Mouse (Mus musculus): ENCODE measurements around the gene Ift122. TPM values are rescaled to one million over a fixed set of nuclear protein-coding genes. Genes with fewer than 3 reads are reported as not detected.

Ift122 gene
- polyA plus RNA-seq, 1 experiment from 2014 or later: 16.9 TPM

GRCm38 (mm10) chr6:115906871-115907270 lies 53.6 kb downstream of the Ift122 start:
- no peak overlapping the region for H3K9ac ChIP-seq (ENCODE audit: low read length)
- no peaks in the 10 kb centered on the region for H3K27me3 ChIP-seq (replicated peaks; ENCODE audit: control insufficient read depth, insufficient read depth, low read length)
- no peaks in the 10 kb centered on the region for H3K4me1 ChIP-seq (ENCODE audit: control insufficient read depth, insufficient read depth, low read length)
- no peak for DNase-seq (ENCODE audit: low spot score)
- WGBS: 90% methylated on average over 2 of the region's 2 CpGs
- H3K9me3 ChIP-seq (replicated peaks; ENCODE audit: control insufficient read depth, low read length): no peaks in the 10 kb centered on the region
- no peak overlapping the region for H3K4me3 ChIP-seq (ENCODE audit: low read depth, low read length)
- ATAC-seq: no peak
- H3K36me3 ChIP-seq (ENCODE audit: control insufficient read depth, insufficient read depth, low read length): peaks cover 13% of the 10 kb centered on the region; the same call in 1 of the 2 replicates
- H3K4me2 ChIP-seq (ENCODE audit: low read length): no peak overlapping the region
- H3K27ac ChIP-seq (ENCODE audit: low read depth, low read length): no peak overlapping the region

GRCm38 (mm10) chr6:115908421-115908982 lies 55.2 kb downstream of the Ift122 start:
- Histone ChIP-seq H3K36me3 (ENCODE audit: control insufficient read depth, insufficient read depth, low read length) (peaks cover 13% of the 10 kb centered on the region; the same call in 1 of the 2 replicates), H3K9ac (ENCODE audit: low read length) (no peak overlapping the region), H3K27ac (ENCODE audit: low read depth, low read length) (no peak overlapping the region), H3K4me2 (ENCODE audit: low read length) (no peak overlapping the region), H3K4me3 (ENCODE audit: low read depth, low read length) (no peak overlapping the region), H3K9me3 (replicated peaks; ENCODE audit: control insufficient read depth, low read length) (no peaks in the 10 kb centered on the region), H3K4me1 (ENCODE audit: control insufficient read depth, insufficient read depth, low read length) (peaks cover 5% of the 10 kb centered on the region), H3K27me3 (replicated peaks; ENCODE audit: control insufficient read depth, insufficient read depth, low read length) (no peaks in the 10 kb centered on the region)
- WGBS: 41% methylated on average over 6 of the region's 6 CpGs
- ATAC-seq (no peak), DNase-seq (ENCODE audit: low spot score) (no peak)

- WGBS: 67% methylated on average over 3 of the region's 3 CpGs
- no peak overlapping the region for H3K4me2 ChIP-seq (ENCODE audit: low read length)
- H3K4me1 ChIP-seq (ENCODE audit: control insufficient read depth, insufficient read depth, low read length): peaks cover 10% of the 10 kb centered on the region
- no peak overlapping the region for H3K9ac ChIP-seq (ENCODE audit: low read length)
- ATAC-seq: no peak
- H3K9me3 ChIP-seq (replicated peaks; ENCODE audit: control insufficient read depth, low read length): no peaks in the 10 kb centered on the region
- no peak overlapping the region for H3K27ac ChIP-seq (ENCODE audit: low read depth, low read length)
- H3K36me3 ChIP-seq (ENCODE audit: control insufficient read depth, insufficient read depth, low read length): peaks cover 13% of the 10 kb centered on the region; the same call in 1 of the 2 replicates
- no peaks in the 10 kb centered on the region for H3K27me3 ChIP-seq (replicated peaks; ENCODE audit: control insufficient read depth, insufficient read depth, low read length)
- no peak for DNase-seq (ENCODE audit: low spot score)
- no peak overlapping the region for H3K4me3 ChIP-seq (ENCODE audit: low read depth, low read length)
Observed at GRCm38 (mm10) chr6:115909052-115909451, 55.8 kb downstream of the Ift122 start.

GRCm38 (mm10) chr6:115909940-115910339 lies 56.7 kb downstream of the Ift122 start:
- DNase-seq (ENCODE audit: low spot score) (no peak), ATAC-seq (no peak)
- Histone ChIP-seq H3K36me3 (ENCODE audit: control insufficient read depth, insufficient read depth, low read length) (peaks cover 13% of the 10 kb centered on the region; the same call in 1 of the 2 replicates), H3K27me3 (replicated peaks; ENCODE audit: control insufficient read depth, insufficient read depth, low read length) (no peaks in the 10 kb centered on the region), H3K4me2 (ENCODE audit: low read length) (no peak overlapping the region), H3K27ac (ENCODE audit: low read depth, low read length) (no peak overlapping the region), H3K9ac (ENCODE audit: low read length) (no peak overlapping the region), H3K4me1 (ENCODE audit: control insufficient read depth, insufficient read depth, low read length) (peaks cover 19% of the 10 kb centered on the region), H3K9me3 (replicated peaks; ENCODE audit: control insufficient read depth, low read length) (no peaks in the 10 kb centered on the region), H3K4me3 (ENCODE audit: low read depth, low read length) (no peak overlapping the region)
- 79% methylated on average over 8 of the region's 8 CpGs for WGBS

GRCm38 (mm10) chr6:115911763-115912162 lies 58.5 kb downstream of the Ift122 start:
- 90% methylated on average over 6 of the region's 6 CpGs for WGBS
- ATAC-seq (no peak), DNase-seq (ENCODE audit: low spot score) (no peak)
- no peak overlapping the region for H3K9ac ChIP-seq (ENCODE audit: low read length)
- H3K27me3 ChIP-seq (replicated peaks; ENCODE audit: control insufficient read depth, insufficient read depth, low read length): no peaks in the 10 kb centered on the region
- H3K4me2 ChIP-seq (ENCODE audit: low read length): no peak overlapping the region
- no peak overlapping the region for H3K27ac ChIP-seq (ENCODE audit: low read depth, low read length)
- no peaks in the 10 kb centered on the region for H3K9me3 ChIP-seq (replicated peaks; ENCODE audit: control insufficient read depth, low read length)
- H3K4me3 ChIP-seq (ENCODE audit: low read depth, low read length): no peak overlapping the region
- H3K4me1 ChIP-seq (ENCODE audit: control insufficient read depth, insufficient read depth, low read length): peaks cover 30% of the 10 kb centered on the region
- peaks cover 10% of the 10 kb centered on the region; the same call in 1 of the 2 replicates for H3K36me3 ChIP-seq (ENCODE audit: control insufficient read depth, insufficient read depth, low read length)

- WGBS: 48% methylated on average over 10 of the region's 10 CpGs
- peak; percentile 40; the same call in 1 of the 2 replicates for ATAC-seq
- Histone ChIP-seq H3K4me1 (ENCODE audit: control insufficient read depth, insufficient read depth, low read length) (peaks cover 30% of the 10 kb centered on the region), H3K4me2 (ENCODE audit: low read length) (no peak overlapping the region), H3K27ac (ENCODE audit: low read depth, low read length) (peak overlapping the region; percentile 81), H3K9me3 (replicated peaks; ENCODE audit: control insufficient read depth, low read length) (no peaks in the 10 kb centered on the region), H3K36me3 (ENCODE audit: control insufficient read depth, insufficient read depth, low read length) (peaks cover 5% of the 10 kb centered on the region), H3K4me3 (ENCODE audit: low read depth, low read length) (no peak overlapping the region), H3K9ac (ENCODE audit: low read length) (no peak overlapping the region), H3K27me3 (replicated peaks; ENCODE audit: control insufficient read depth, insufficient read depth, low read length) (no peaks in the 10 kb centered on the region)
- DNase-seq (ENCODE audit: low spot score): peak; percentile 58
Observed at GRCm38 (mm10) chr6:115913482-115913881, 60.2 kb downstream of the Ift122 start.

GRCm38 (mm10) chr6:115914511-115915202 lies 61.4 kb downstream of the Ift122 start:
- Histone ChIP-seq H3K9ac (ENCODE audit: low read length) (peak overlapping the region; percentile 9), H3K27ac (ENCODE audit: low read depth, low read length) (peak overlapping the region; percentile 81), H3K27me3 (replicated peaks; ENCODE audit: control insufficient read depth, insufficient read depth, low read length) (no peaks in the 10 kb centered on the region), H3K9me3 (replicated peaks; ENCODE audit: control insufficient read depth, low read length) (no peaks in the 10 kb centered on the region), H3K4me2 (ENCODE audit: low read length) (peak overlapping the region; percentile 8; the same call in 1 of the 2 replicates), H3K4me1 (ENCODE audit: control insufficient read depth, insufficient read depth, low read length) (peaks cover 30% of the 10 kb centered on the region), H3K36me3 (ENCODE audit: control insufficient read depth, insufficient read depth, low read length) (peaks cover 5% of the 10 kb centered on the region), H3K4me3 (ENCODE audit: low read depth, low read length) (no peak overlapping the region)
- WGBS: 41% methylated on average over 15 of the region's 15 CpGs
- peak; percentile 82 for DNase-seq (ENCODE audit: low spot score)
- peak; percentile 82 for ATAC-seq

GRCm38 (mm10) chr6:115915601-115916445 lies 62.6 kb downstream of the Ift122 start:
- Histone ChIP-seq H3K4me1 (ENCODE audit: control insufficient read depth, insufficient read depth, low read length) (peaks cover 30% of the 10 kb centered on the region), H3K9ac (ENCODE audit: low read length) (peak overlapping the region; percentile 32), H3K27ac (ENCODE audit: low read depth, low read length) (peak overlapping the region; percentile 81), H3K36me3 (ENCODE audit: control insufficient read depth, insufficient read depth, low read length) (peaks cover 2% of the 10 kb centered on the region; the same call in 1 of the 2 replicates), H3K27me3 (replicated peaks; ENCODE audit: control insufficient read depth, insufficient read depth, low read length) (no peaks in the 10 kb centered on the region), H3K9me3 (replicated peaks; ENCODE audit: control insufficient read depth, low read length) (no peaks in the 10 kb centered on the region), H3K4me3 (ENCODE audit: low read depth, low read length) (no peak overlapping the region), H3K4me2 (ENCODE audit: low read length) (no peak overlapping the region)
- ATAC-seq (no peak), DNase-seq (ENCODE audit: low spot score) (no peak)
- WGBS: 61% methylated on average over 17 of the region's 17 CpGs

All from forebrain, embryonic 14.5 days (tissue).